Mouse (Mus musculus) midbrain, embryonic 12.5 days (tissue): ENCODE measurements at regions not wholly inside any gene's neighbourhood (a gene's known extent, or its start where the extent isn't known, plus 50 kb on each side); places are given as distances from the start of the nearest gene placed in this dataset.

Source experiments
- ATAC-seq: fragments of 200-750 bp; cut with Nextera tagmentation; 2 replicates; pipeline ENCODE4 v1.8.0; 2017; ENCODE audit warnings: low read depth, moderate TSS enrichment, moderate library complexity; ENCODE audit not compliant: low FRiP score
- H3K27ac ChIP-seq: fragments of 300-500 bp; sonication (generic); replicated peaks from 2 replicates; pipeline ENCODE4 v1.5.1; 2016; ENCODE audit warnings: mild to moderate bottlenecking
- H3K27me3 ChIP-seq: fragments of 300-500 bp; sonication (generic); 2 replicates; pipeline ENCODE4 v1.6.1; 2016; ENCODE audit warnings: mild to moderate bottlenecking
- H3K36me3 ChIP-seq: fragments of 300-500 bp; sonication (generic); 2 replicates; pipeline ENCODE4 v1.6.1; 2016
- H3K4me1 ChIP-seq: fragments of 300-500 bp; sonication (generic); 2 replicates; pipeline ENCODE4 v1.6.1; 2016
- H3K4me2 ChIP-seq: fragments of 300-500 bp; sonication (generic); replicated peaks from 2 replicates; pipeline ENCODE4 v1.6.1; 2016; ENCODE audit warnings: mild to moderate bottlenecking, moderate library complexity
- H3K4me3 ChIP-seq: fragments of 300-500 bp; sonication (generic); 2 replicates; pipeline ENCODE4 v1.5.1; 2016; ENCODE audit warnings: mild to moderate bottlenecking
- H3K9ac ChIP-seq: fragments of 300-500 bp; sonication (generic); replicated peaks from 2 replicates; pipeline ENCODE4 v1.6.1; 2016; ENCODE audit warnings: mild to moderate bottlenecking, moderate library complexity
- H3K9me3 ChIP-seq: fragments of 300-500 bp; sonication (generic); 2 replicates; pipeline ENCODE4 v1.6.1; 2016; ENCODE audit warnings: mild to moderate bottlenecking
- WGBS: fragments of 180-500 bp; shearing (Covaris S2); methylation state at CpG from one replicate; pipeline ENCODE4 v1.1.7; 2016; 5-methylcytosine and 5-hydroxymethylcytosine counted together

DNA sequence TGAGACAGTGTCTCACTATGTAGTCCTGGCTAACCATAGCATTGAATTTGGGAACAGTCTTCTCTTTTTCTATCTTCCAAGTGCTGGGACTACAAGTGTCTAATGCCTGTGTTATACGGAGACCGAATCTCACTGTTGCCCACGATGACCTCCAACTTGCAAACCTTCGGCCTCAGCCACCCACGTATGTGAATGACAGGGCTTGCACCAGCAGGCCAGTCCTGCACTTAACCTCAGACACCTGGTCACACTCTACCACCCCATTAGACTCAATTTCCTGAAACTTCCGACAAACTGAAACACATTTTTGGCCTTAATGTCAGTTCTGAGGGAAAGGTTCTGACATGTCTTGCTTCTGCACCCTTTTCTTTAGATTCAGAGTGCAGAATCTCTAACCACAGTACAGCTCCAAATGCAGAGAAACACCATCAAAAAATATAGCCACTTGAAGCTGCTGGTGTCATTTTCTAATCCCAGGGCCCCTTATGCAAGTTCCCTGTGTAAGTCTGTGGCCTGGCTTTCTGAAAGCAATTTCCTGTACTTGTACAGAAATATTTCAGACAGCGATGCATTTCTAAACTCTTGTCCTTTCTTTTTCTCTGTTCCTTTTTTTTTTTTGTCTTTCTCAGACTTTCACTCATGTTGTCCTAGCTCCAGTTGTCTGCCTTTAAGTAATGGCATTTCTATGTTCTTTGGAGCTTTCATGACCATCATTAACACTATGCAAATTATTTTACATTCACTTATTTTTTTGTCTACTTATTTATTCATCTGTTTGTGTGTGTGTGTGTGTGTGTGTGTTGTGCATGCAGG lies 97.8 kb downstream of the Tmsb4x start:
- Histone ChIP-seq H3K27ac (no peak overlapping the region), H3K4me1 (no peaks in the 10 kb centered on the region), H3K4me2 (no peak overlapping the region), H3K4me3 (no peak overlapping the region), H3K36me3 (no peaks in the 10 kb centered on the region), H3K9ac (no peak overlapping the region), H3K9me3 (no peaks in the 10 kb centered on the region), H3K27me3 (peaks cover 49% of the 10 kb centered on the region)
- no peak for ATAC-seq
- WGBS = 90% methylated on average over 7 of the region's 7 CpGs

GRCm38 (mm10) chrX:167108356-167108755 lies 100.8 kb downstream of the Tmsb4x start:
- no peak overlapping the region for H3K4me3 ChIP-seq
- H3K36me3 ChIP-seq = no peaks in the 10 kb centered on the region
- H3K27me3 ChIP-seq = peaks cover 51% of the 10 kb centered on the region
- ATAC-seq = no peak
- no peak overlapping the region for H3K9ac ChIP-seq
- H3K9me3 ChIP-seq = no peaks in the 10 kb centered on the region
- H3K27ac ChIP-seq = no peak overlapping the region
- 87% methylated on average over 6 of the region's 6 CpGs for WGBS
- H3K4me2 ChIP-seq = no peak overlapping the region
- peaks cover 11% of the 10 kb centered on the region; the same call in 1 of the 2 replicates for H3K4me1 ChIP-seq

GRCm38 (mm10) chrX:167107469-167107868 lies 101.6 kb downstream of the Tmsb4x start:
- ATAC-seq = no peak
- Histone ChIP-seq H3K9ac (no peak overlapping the region), H3K4me2 (no peak overlapping the region), H3K36me3 (no peaks in the 10 kb centered on the region), H3K9me3 (no peaks in the 10 kb centered on the region), H3K4me3 (no peak overlapping the region), H3K27me3 (peaks cover 54% of the 10 kb centered on the region), H3K27ac (no peak overlapping the region), H3K4me1 (peaks cover 11% of the 10 kb centered on the region; the same call in 1 of the 2 replicates)
- 80% methylated on average over 4 of the region's 4 CpGs for WGBS

GRCm38 (mm10) chrX:167105931-167106417 lies 103.1 kb downstream of the Tmsb4x start:
- Histone ChIP-seq H3K4me1 (peaks cover 11% of the 10 kb centered on the region; the same call in 1 of the 2 replicates), H3K36me3 (no peaks in the 10 kb centered on the region), H3K9me3 (no peaks in the 10 kb centered on the region), H3K4me2 (no peak overlapping the region), H3K9ac (no peak overlapping the region), H3K27ac (peak overlapping the region; percentile 12; the same call in 1 of the 2 replicates), H3K27me3 (peaks cover 65% of the 10 kb centered on the region), H3K4me3 (no peak overlapping the region)
- peak; percentile 84 for ATAC-seq
- WGBS = 36% methylated on average over 11 of the region's 11 CpGs

GRCm38 (mm10) chrX:167105354-167105753 lies 103.8 kb downstream of the Tmsb4x start:
- Histone ChIP-seq H3K9ac (no peak overlapping the region), H3K27ac (no peak overlapping the region), H3K9me3 (no peaks in the 10 kb centered on the region), H3K4me3 (no peak overlapping the region), H3K27me3 (peaks cover 67% of the 10 kb centered on the region), H3K4me1 (peaks cover 11% of the 10 kb centered on the region; the same call in 1 of the 2 replicates), H3K4me2 (no peak overlapping the region), H3K36me3 (no peaks in the 10 kb centered on the region)
- ATAC-seq = 0 out of 2 replicates have a peak, but pooled peaks have one; percentile 44
- 52% methylated on average over 4 of the region's 4 CpGs for WGBS

GRCm38 (mm10) chrX:167104247-167104621 lies 104.9 kb downstream of the Tmsb4x start:
- Histone ChIP-seq H3K9ac (no peak overlapping the region), H3K36me3 (no peaks in the 10 kb centered on the region), H3K27me3 (peaks cover 79% of the 10 kb centered on the region), H3K27ac (peak overlapping the region; percentile 54; the same call in 1 of the 2 replicates), H3K9me3 (no peaks in the 10 kb centered on the region), H3K4me2 (no peak overlapping the region), H3K4me3 (no peak overlapping the region), H3K4me1 (peaks cover 11% of the 10 kb centered on the region; the same call in 1 of the 2 replicates)
- ATAC-seq = no peak
- WGBS = 39% methylated on average over 4 of the region's 4 CpGs

- no peak for ATAC-seq
- Histone ChIP-seq H3K27ac (peak overlapping the region; percentile 54; the same call in 1 of the 2 replicates), H3K9ac (no peak overlapping the region), H3K36me3 (no peaks in the 10 kb centered on the region), H3K4me3 (no peak overlapping the region), H3K9me3 (no peaks in the 10 kb centered on the region), H3K4me2 (no peak overlapping the region), H3K4me1 (peaks cover 11% of the 10 kb centered on the region; the same call in 1 of the 2 replicates), H3K27me3 (peaks cover 77% of the 10 kb centered on the region)
- 42% methylated on average over 12 of the region's 12 CpGs for WGBS
These were observed 105.4 kb downstream of the Tmsb4x start for GRCm38 (mm10) chrX:167103501-167104246.

- Histone ChIP-seq H3K4me1 (peaks cover 11% of the 10 kb centered on the region; the same call in 1 of the 2 replicates), H3K27ac (no peak overlapping the region), H3K27me3 (peaks cover 65% of the 10 kb centered on the region), H3K9me3 (no peaks in the 10 kb centered on the region), H3K36me3 (no peaks in the 10 kb centered on the region), H3K4me3 (no peak overlapping the region), H3K9ac (no peak overlapping the region), H3K4me2 (no peak overlapping the region)
- 72% methylated on average over 2 of the region's 2 CpGs for WGBS
- no peak for ATAC-seq
These were observed 107.2 kb downstream of the Tmsb4x start for GRCm38 (mm10) chrX:167101929-167102328.

DNA sequence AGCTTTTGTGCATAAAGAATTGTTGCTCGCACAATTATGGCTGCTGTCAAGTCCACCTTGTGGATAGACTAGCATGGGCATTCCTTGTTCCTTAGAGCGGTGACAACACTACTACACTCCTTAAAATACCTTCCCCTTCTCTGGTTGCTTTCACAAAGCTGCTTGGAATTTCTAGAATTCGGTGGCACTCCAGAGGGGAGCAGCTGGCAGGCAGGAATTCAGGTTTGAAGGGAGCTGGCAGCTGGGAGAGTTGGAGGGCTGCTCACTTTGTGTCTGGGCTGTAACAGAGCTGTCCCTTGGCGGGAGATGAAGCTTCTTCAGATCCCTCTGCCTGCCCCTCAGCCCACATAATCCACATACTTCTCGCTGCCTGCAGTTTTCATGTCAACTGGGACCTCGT lies 109.7 kb downstream of the Tmsb4x start:
- Histone ChIP-seq H3K9me3 (no peaks in the 10 kb centered on the region), H3K4me1 (peaks cover 8% of the 10 kb centered on the region; the same call in 1 of the 2 replicates), H3K27me3 (peaks cover 65% of the 10 kb centered on the region), H3K9ac (no peak overlapping the region), H3K36me3 (no peaks in the 10 kb centered on the region), H3K4me2 (no peak overlapping the region), H3K4me3 (no peak overlapping the region), H3K27ac (no peak overlapping the region)
- ATAC-seq = no peak
- 58% methylated on average over 6 of the region's 6 CpGs for WGBS

DNA sequence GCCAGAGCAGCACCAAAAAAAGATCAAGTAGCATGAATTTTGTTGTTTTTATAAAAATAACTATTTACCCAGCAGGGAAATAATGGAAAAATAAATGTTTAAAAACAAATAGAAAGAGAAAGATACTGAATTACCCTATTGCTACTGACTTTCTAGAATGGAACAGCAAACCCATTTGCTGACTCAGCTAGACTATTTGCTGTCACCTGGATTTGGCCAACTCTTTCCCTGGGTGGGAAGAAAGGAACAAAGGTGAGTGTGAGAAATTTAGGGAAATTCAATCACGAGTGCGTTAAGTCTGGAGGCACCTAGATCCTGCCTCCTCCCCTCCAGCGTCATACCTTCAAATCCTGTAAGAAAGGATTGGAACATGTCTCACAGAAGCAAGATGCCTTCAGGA lies 110.2 kb downstream of the Tmsb4x start:
- Histone ChIP-seq H3K9me3 (no peaks in the 10 kb centered on the region), H3K4me2 (no peak overlapping the region), H3K4me3 (no peak overlapping the region), H3K27me3 (peaks cover 62% of the 10 kb centered on the region), H3K4me1 (peaks cover 4% of the 10 kb centered on the region; the same call in 1 of the 2 replicates), H3K27ac (no peak overlapping the region), H3K36me3 (no peaks in the 10 kb centered on the region), H3K9ac (no peak overlapping the region)
- no peak for ATAC-seq
- 75% methylated on average over 3 of the region's 3 CpGs for WGBS

- 93% methylated on average over 1 of the region's 1 CpGs for WGBS
- no peak for ATAC-seq
These were observed 117.3 kb downstream of the Tmsb4x start for GRCm38 (mm10) chrX:167091841-167092240.

GRCm38 (mm10) chrX:167088930-167089329 lies 120.2 kb downstream of the Tmsb4x start:
- Histone ChIP-seq H3K36me3 (no peaks in the 10 kb centered on the region), H3K27ac (no peak overlapping the region), H3K4me2 (no peak overlapping the region), H3K4me1 (no peaks in the 10 kb centered on the region), H3K9me3 (no peaks in the 10 kb centered on the region), H3K9ac (no peak overlapping the region), H3K27me3 (peaks cover 40% of the 10 kb centered on the region), H3K4me3 (no peak overlapping the region)
- no peak for ATAC-seq
- 64% methylated on average over 3 of the region's 3 CpGs for WGBS

More at GRCm38 (mm10) chrX:167091841-167092240, 117.3 kb downstream of the Tmsb4x start:
- Histone ChIP-seq H3K27me3 (peaks cover 48% of the 10 kb centered on the region), H3K27ac (no peak overlapping the region), H3K9me3 (no peaks in the 10 kb centered on the region), H3K4me1 (no peaks in the 10 kb centered on the region), H3K9ac (no peak overlapping the region), H3K4me3 (no peak overlapping the region), H3K4me2 (no peak overlapping the region), H3K36me3 (no peaks in the 10 kb centered on the region)
